Mouse (Mus musculus) ES-E14 (cell line): ENCODE data around the gene Il1r1. TPM values are rescaled to one million over a fixed set of nuclear protein-coding genes. Genes with fewer than 3 reads are reported as not detected.

Source experiments
- DNase-seq: peaks from one replicate; pipeline ENCODE4 v3.0.0-alpha.2; 2013; ENCODE audit warnings: low read depth, low spot score
- H3K27ac ChIP-seq: 2 replicates; pipeline ENCODE4 v1.5.1; 2012; ENCODE audit warnings: low read depth, mild to moderate bottlenecking, low read length, moderate library complexity, mixed read lengths; ENCODE audit not compliant: poor library complexity, insufficient read depth, severe bottlenecking
- H3K36me3 ChIP-seq: 2 replicates; pipeline ENCODE4 v1.6.1; 2012; ENCODE audit warnings: mild to moderate bottlenecking, low read length, moderate library complexity, mixed read lengths; ENCODE audit not compliant: control insufficient read depth, poor library complexity, insufficient read depth, severe bottlenecking
- H3K4me1 ChIP-seq, 2 experiments: fragments of 150-350 bp in 1 of 2; sonication (generic) in 1 of 2; 2 replicates each; pipeline ENCODE4 v1.6.1; 2012; ENCODE audit warnings: low read length in 2 of 2, mild to moderate bottlenecking in 1 of 2, mixed read lengths in 1 of 2; ENCODE audit not compliant: control insufficient read depth in 2 of 2, insufficient read depth in 2 of 2, poor library complexity in 1 of 2
- H3K4me3 ChIP-seq, 2 experiments: fragments of 150-350 bp in 1 of 2; sonication (generic) in 1 of 2; 2 replicates each; pipeline ENCODE4 v1.5.1; 2012; ENCODE audit warnings: low read length in 2 of 2, low read depth in 1 of 2, mild to moderate bottlenecking in 1 of 2, mixed read lengths in 1 of 2; ENCODE audit not compliant: insufficient read depth in 1 of 2, poor library complexity in 1 of 2, severe bottlenecking in 1 of 2
- H3K9ac ChIP-seq: 2 replicates; pipeline ENCODE4 v1.6.1; 2012; ENCODE audit warnings: low read depth, mild to moderate bottlenecking, low read length, mixed read lengths; ENCODE audit not compliant: poor library complexity, insufficient read depth, severe bottlenecking
- H3K9me3 ChIP-seq: fragments of 150-350 bp; sonication (generic); 2 replicates; pipeline ENCODE4 v1.6.1; 2012; ENCODE audit warnings: low read depth, mild to moderate bottlenecking, low read length; ENCODE audit not compliant: control insufficient read depth, insufficient read depth
- CHD2 ChIP-seq: IDR thresholded peaks from 2 replicates; pipeline ENCODE4 v1.6.1; 2014; ENCODE audit warnings: mild to moderate bottlenecking, low read depth, low read length, inconsistent platforms
- HCFC1 ChIP-seq: IDR thresholded peaks from 2 replicates; pipeline ENCODE4 v1.6.1; 2012; ENCODE audit warnings: low read length, inconsistent platforms, borderline replicate concordance; ENCODE audit not compliant: insufficient read depth
- MAFK ChIP-seq: IDR thresholded peaks from 2 replicates; pipeline ENCODE4 v1.6.1; 2014; ENCODE audit warnings: mild to moderate bottlenecking, low read depth, low read length, inconsistent platforms; ENCODE audit not compliant: insufficient read depth
- ZC3H11A ChIP-seq: IDR thresholded peaks from 2 replicates; pipeline ENCODE4 v1.6.1; 2012; ENCODE audit warnings: low read depth, mild to moderate bottlenecking, inconsistent platforms, low read length, borderline replicate concordance
- ZNF384 ChIP-seq: IDR thresholded peaks from 2 replicates; pipeline ENCODE4 v1.6.1; 2012; ENCODE audit warnings: low read depth, low read length, inconsistent platforms
- in situ Hi-C, 2 experiments: fragments of 600-800 bp; cut with MboI; formaldehyde crosslinking; loops; one replicate each; pipeline ENCODE4 v1.15.1; 2025; ENCODE audit warnings: low sequenced_read_pairs in 2 of 2, inconsistent platforms in 1 of 2; ENCODE audit not compliant: unreplicated experiment in 2 of 2
- total RNA-seq: library from RNA; depleted of rRNA; stranded (reverse); fragments of 300-350 nt; gene quantifications from 2 replicates; pipeline ENCODE4 v1.2.3, GENCODE M21; 2012

The Il1r1 gene
- total RNA-seq, 1 experiment, result 0.36 TPM

DNA sequence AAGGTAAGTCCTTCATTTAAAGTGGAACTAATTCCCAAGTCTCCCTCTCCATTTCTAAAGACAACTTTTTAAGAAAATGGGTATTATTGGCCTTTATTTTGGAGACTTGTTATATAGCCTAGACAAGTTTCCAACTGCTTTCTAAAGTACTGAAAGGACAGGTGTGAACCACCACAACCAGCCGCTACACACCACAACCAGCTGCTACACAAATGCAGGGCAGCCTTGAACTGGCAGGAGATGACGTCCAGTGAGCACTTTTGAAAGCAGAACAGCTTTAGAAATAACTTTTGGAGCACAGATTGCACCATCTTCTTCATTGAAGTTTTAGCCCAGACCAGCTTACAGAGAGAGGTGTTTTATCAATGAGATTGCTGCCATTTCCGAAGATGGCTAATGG lies 102.7 kb downstream of the Il1r1 start:
- peaks cover 0 to 4% of the 10 kb centered on the region in 2 experiments; a peak in 1 of 4 replicates for H3K4me1 ChIP-seq
- no peak overlapping the region for H3K27ac ChIP-seq
- H3K36me3 ChIP-seq, result no peaks in the 10 kb centered on the region
- DNase-seq, result no peak
- H3K9me3 ChIP-seq, result no peaks in the 10 kb centered on the region
- no peak overlapping the region for H3K9ac ChIP-seq
- TF ChIP-seq HCFC1 (no peak), ZC3H11A (no peak), MAFK (no peak), CHD2 (no peak), ZNF384 (no peak)
- H3K4me3 ChIP-seq, result no peak overlapping the region
- in situ Hi-C loops, result no loop called here

- H3K27ac ChIP-seq, result no peak overlapping the region
- DNase-seq, result no peak
- H3K9ac ChIP-seq, result no peak overlapping the region
- H3K4me3 ChIP-seq, result no peak overlapping the region
- no peaks in the 10 kb centered on the region for H3K36me3 ChIP-seq
- H3K4me1 ChIP-seq, result peaks cover 0 to 4% of the 10 kb centered on the region in 2 experiments; a peak in 1 of 4 replicates
- in situ Hi-C loops, result no loop called here
- TF ChIP-seq ZNF384, result no peak
- TF ChIP-seq HCFC1, result no peak
- no peak for TF ChIP-seq CHD2
- no peak for TF ChIP-seq MAFK
- TF ChIP-seq ZC3H11A, result no peak
- no peaks in the 10 kb centered on the region for H3K9me3 ChIP-seq
Measured at GRCm38 (mm10) chr1:40329526-40329925, 104.6 kb downstream of the Il1r1 start.

DNA sequence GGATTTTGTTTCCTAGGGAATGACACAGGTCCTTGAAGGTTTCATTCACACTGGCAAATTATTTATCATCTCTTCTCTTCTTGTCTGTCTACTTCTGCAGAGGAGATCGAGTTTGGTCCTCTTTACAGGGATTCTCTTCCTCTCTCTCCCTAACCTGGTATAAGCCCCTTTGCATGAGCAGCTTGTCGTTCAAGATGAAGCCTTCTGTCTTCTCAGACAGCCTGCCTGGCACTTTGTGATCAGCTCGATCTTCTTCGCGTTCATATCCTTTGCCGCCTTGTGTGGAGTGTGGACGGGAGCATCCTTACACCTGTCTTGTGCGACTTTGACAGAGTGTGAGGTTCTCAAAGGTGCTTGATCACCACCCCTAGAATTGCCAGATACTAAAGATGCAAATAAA lies 105.3 kb downstream of the Il1r1 start:
- H3K4me1 ChIP-seq, result peaks cover 0 to 4% of the 10 kb centered on the region in 2 experiments; a peak in 1 of 4 replicates
- TF ChIP-seq MAFK, result no peak
- TF ChIP-seq HCFC1, result no peak
- TF ChIP-seq CHD2, result no peak
- no peak for TF ChIP-seq ZNF384
- TF ChIP-seq ZC3H11A, result no peak
- no peaks in the 10 kb centered on the region for H3K36me3 ChIP-seq
- no peaks in the 10 kb centered on the region for H3K9me3 ChIP-seq
- H3K4me3 ChIP-seq, result no peak overlapping the region
- in situ Hi-C loops, result no loop called here
- no peak overlapping the region for H3K9ac ChIP-seq
- no peak overlapping the region for H3K27ac ChIP-seq
- DNase-seq, result no peak

DNA sequence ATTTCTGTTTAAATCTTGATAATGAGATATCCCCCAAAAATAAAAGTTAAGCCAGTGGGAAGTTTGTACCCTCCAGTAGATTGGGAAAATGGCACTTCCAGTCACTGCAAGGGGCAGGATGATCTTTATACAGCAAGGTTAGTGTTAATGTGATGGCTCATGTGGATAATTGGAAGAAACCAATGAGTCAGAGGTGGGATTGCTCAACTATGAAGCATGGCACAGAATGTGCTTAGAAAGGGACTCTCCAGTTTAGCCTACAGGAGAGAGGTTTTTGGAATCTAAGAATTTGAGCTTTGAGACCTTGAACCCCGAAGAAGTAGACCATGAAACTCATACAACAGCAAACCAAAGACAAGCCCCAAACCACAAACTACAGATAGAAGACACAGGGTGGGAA lies 114.5 kb downstream of the Il1r1 start:
- DNase-seq, result no peak
- no peaks in the 10 kb centered on the region for H3K4me1 ChIP-seq
- no peaks in the 10 kb centered on the region for H3K9me3 ChIP-seq
- TF ChIP-seq HCFC1 (no peak), MAFK (no peak), CHD2 (no peak), ZC3H11A (no peak), ZNF384 (no peak)
- H3K4me3 ChIP-seq, result no peak overlapping the region
- H3K27ac ChIP-seq, result no peak overlapping the region
- no peak overlapping the region for H3K9ac ChIP-seq
- in situ Hi-C loops, result no loop called here
- H3K36me3 ChIP-seq, result no peaks in the 10 kb centered on the region

DNA sequence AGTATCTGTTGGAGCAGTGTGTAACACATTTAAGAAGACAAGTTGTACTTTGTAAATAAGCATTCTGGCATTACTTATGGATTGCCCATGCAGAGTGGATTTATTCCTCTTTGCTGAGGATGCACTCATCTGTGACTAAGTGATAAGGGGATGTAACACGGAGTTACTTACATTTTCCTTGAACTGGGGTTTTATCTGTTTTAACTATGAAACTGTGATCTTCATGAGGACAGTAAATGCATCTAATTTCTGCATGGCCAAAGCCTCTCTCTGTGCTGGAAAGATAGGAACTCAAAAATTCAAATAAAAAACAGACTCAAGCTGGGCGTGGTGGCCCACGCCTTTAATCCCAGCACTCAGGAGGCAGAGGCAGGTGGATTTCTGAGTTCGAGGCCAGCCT lies 115.2 kb downstream of the Il1r1 start:
- H3K36me3 ChIP-seq, result no peaks in the 10 kb centered on the region
- in situ Hi-C loops, result no loop called here
- H3K4me1 ChIP-seq, result no peaks in the 10 kb centered on the region
- H3K27ac ChIP-seq, result no peak overlapping the region
- TF ChIP-seq ZNF384, result no peak
- no peak for TF ChIP-seq CHD2
- TF ChIP-seq HCFC1, result no peak
- no peak for TF ChIP-seq ZC3H11A
- no peak for TF ChIP-seq MAFK
- H3K9ac ChIP-seq, result no peak overlapping the region
- no peak for DNase-seq
- H3K9me3 ChIP-seq, result no peaks in the 10 kb centered on the region
- no peak overlapping the region for H3K4me3 ChIP-seq
